Mouse (Mus musculus) C2C12 (cell line): Measurements from ENCODE around the gene Jsrp1.

Source experiments
- CEBPB ChIP-seq: IDR thresholded peaks from one replicate; pipeline ENCODE4 v1.6.1; 2011; ENCODE audit warnings: low read depth, mild to moderate bottlenecking, control low read depth, moderate library complexity
- CTCF ChIP-seq: IDR thresholded peaks from one replicate; pipeline ENCODE4 v1.5.1; 2011; ENCODE audit not compliant: control insufficient read depth, insufficient read depth, insufficient read length
- FOSL1 ChIP-seq: IDR thresholded peaks from one replicate; pipeline ENCODE4 v1.8.0; 2011; ENCODE audit warnings: mild to moderate bottlenecking, low read length; ENCODE audit not compliant: poor library complexity, insufficient read depth, severe bottlenecking
- MAX ChIP-seq: IDR thresholded peaks from one replicate; pipeline ENCODE4 v1.6.1; 2011; ENCODE audit warnings: mild to moderate bottlenecking, control low read depth
- USF1 ChIP-seq: IDR thresholded peaks from one replicate; pipeline ENCODE4 v1.6.1; 2011; ENCODE audit warnings: low read depth, mild to moderate bottlenecking, control low read depth, moderate library complexity

DNA sequence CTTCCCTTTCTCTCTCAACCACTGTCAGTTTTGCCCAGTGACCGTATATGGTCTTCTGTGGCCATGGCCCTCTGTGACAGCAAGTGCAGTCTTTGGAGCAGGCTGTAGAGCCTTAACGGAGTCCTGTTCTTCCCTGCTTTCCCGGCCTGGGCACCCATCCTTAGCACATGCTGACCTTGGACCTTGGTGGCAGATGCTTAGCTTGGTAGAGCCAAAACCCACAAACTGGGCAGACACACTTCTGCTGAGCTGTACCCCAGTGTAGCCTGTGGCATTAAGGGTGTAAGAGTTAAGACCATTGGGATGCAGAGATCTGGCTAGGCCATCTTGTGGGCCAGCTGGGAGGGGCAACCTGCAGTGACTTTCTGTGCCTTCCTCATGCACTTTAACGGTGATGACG lies 39.5 kb downstream of the Jsrp1 start:
- TF ChIP-seq CEBPB: no peak
- TF ChIP-seq CTCF: no peak
- TF ChIP-seq USF1: no peak
- TF ChIP-seq FOSL1: no peak
- TF ChIP-seq MAX: no peak
